Mouse (Mus musculus) erythroblast, embryonic 14.5 days (primary cell): ENCODE results near the gene 2310034G01Rik. TPM values are rescaled to one million over a fixed set of nuclear protein-coding genes. Genes with fewer than 3 reads are reported as not detected.

Experiments
- H3K27me3 ChIP-seq: 2 replicates; pipeline ENCODE4 v1.6.1; 2012; ENCODE audit warnings: inconsistent platforms; ENCODE audit not compliant: control insufficient read depth
- H3K36me3 ChIP-seq: 2 replicates; pipeline ENCODE4 v1.6.1; 2012; ENCODE audit warnings: mild to moderate bottlenecking, inconsistent platforms; ENCODE audit not compliant: control insufficient read depth
- H3K4me1 ChIP-seq: 2 replicates; pipeline ENCODE4 v1.6.1; 2012; ENCODE audit warnings: inconsistent platforms; ENCODE audit not compliant: control insufficient read depth
- H3K4me3 ChIP-seq: replicated peaks from 2 replicates; pipeline ENCODE3; 2012; ENCODE audit warnings: moderate library complexity, mild to moderate bottlenecking, inconsistent platforms
- H3K9me3 ChIP-seq: 2 replicates; pipeline ENCODE4 v1.6.1; 2012; ENCODE audit warnings: low read length, inconsistent platforms, mixed read lengths; ENCODE audit not compliant: control insufficient read depth
- GATA1 ChIP-seq: IDR thresholded peaks from 2 replicates; pipeline ENCODE4 v1.6.1; 2012; ENCODE audit warnings: low read length, inconsistent platforms, mixed read lengths
- TAL1 ChIP-seq: IDR thresholded peaks from 3 replicates; pipeline ENCODE4 v1.6.1; 2012; ENCODE audit warnings: low read length, inconsistent platforms, mixed read lengths
- polyA plus RNA-seq: library from polyadenylated mRNA; stranded (reverse); fragments of >175 nt; gene quantifications from 2 replicates; pipeline ENCODE4 v1.2.3, GENCODE M21; 2012

Gene 2310034G01Rik
- polyA plus RNA-seq, 1 experiment = not detected

GRCm38 (mm10) chr19:46313116-46313515 is 37.0 kb downstream of the 2310034G01Rik start:
- Histone ChIP-seq H3K36me3 (peaks cover 57% of the 10 kb centered on the region), H3K27me3 (peaks cover 30% of the 10 kb centered on the region), H3K4me1 (peaks cover 97% of the 10 kb centered on the region), H3K9me3 (peaks cover 6% of the 10 kb centered on the region), H3K4me3 (peak overlapping the region; percentile 64)
- TF ChIP-seq GATA1 = no peak
- TF ChIP-seq TAL1 = no peak

- peaks cover 25% of the 10 kb centered on the region for H3K27me3 ChIP-seq
- peak overlapping the region; percentile 14 for H3K4me3 ChIP-seq
- TF ChIP-seq TAL1 (no peak), GATA1 (no peak)
- H3K36me3 ChIP-seq = peaks cover 62% of the 10 kb centered on the region
- H3K4me1 ChIP-seq = peaks cover 94% of the 10 kb centered on the region
- peaks cover 4% of the 10 kb centered on the region; the same call in 1 of the 2 replicates for H3K9me3 ChIP-seq
Measured at GRCm38 (mm10) chr19:46312566-46312965, 37.5 kb downstream of the 2310034G01Rik start.

- H3K4me3 ChIP-seq = no peak overlapping the region
- H3K4me1 ChIP-seq = peaks cover 92% of the 10 kb centered on the region
- no peaks in the 10 kb centered on the region for H3K9me3 ChIP-seq
- peaks cover 72% of the 10 kb centered on the region for H3K36me3 ChIP-seq
- no peak for TF ChIP-seq GATA1
- TF ChIP-seq TAL1 = no peak
- H3K27me3 ChIP-seq = peaks cover 12% of the 10 kb centered on the region
Measured at GRCm38 (mm10) chr19:46311341-46311740, 38.8 kb downstream of the 2310034G01Rik start.

- no peak for TF ChIP-seq TAL1
- H3K36me3 ChIP-seq = peaks cover 72% of the 10 kb centered on the region
- H3K27me3 ChIP-seq = peaks cover 6% of the 10 kb centered on the region; the same call in 1 of the 2 replicates
- no peaks in the 10 kb centered on the region for H3K9me3 ChIP-seq
- H3K4me3 ChIP-seq = no peak overlapping the region
- H3K4me1 ChIP-seq = peaks cover 91% of the 10 kb centered on the region
Measured at GRCm38 (mm10) chr19:46310312-46310865, 39.7 kb downstream of the 2310034G01Rik start.

- TF ChIP-seq GATA1 (no peak), TAL1 (no peak)
- Histone ChIP-seq H3K27me3 (peaks cover 4% of the 10 kb centered on the region; the same call in 1 of the 2 replicates), H3K9me3 (no peaks in the 10 kb centered on the region), H3K4me3 (no peak overlapping the region), H3K36me3 (peaks cover 72% of the 10 kb centered on the region), H3K4me1 (peaks cover 91% of the 10 kb centered on the region)
Measured at GRCm38 (mm10) chr19:46309651-46310305, 40.3 kb downstream of the 2310034G01Rik start.

GRCm38 (mm10) chr19:46308706-46309435 is 41.2 kb downstream of the 2310034G01Rik start:
- TF ChIP-seq GATA1 (no peak), TAL1 (no peak)
- Histone ChIP-seq H3K36me3 (peaks cover 72% of the 10 kb centered on the region), H3K27me3 (no peaks in the 10 kb centered on the region; the same call in 1 of the 2 replicates)

GRCm38 (mm10) chr19:46308303-46308702 is 41.8 kb downstream of the 2310034G01Rik start:
- no peak overlapping the region for H3K4me3 ChIP-seq

More at GRCm38 (mm10) chr19:46308706-46309435, 41.2 kb downstream of the 2310034G01Rik start:
- no peaks in the 10 kb centered on the region for H3K9me3 ChIP-seq
- peaks cover 91% of the 10 kb centered on the region for H3K4me1 ChIP-seq
- H3K4me3 ChIP-seq = peak overlapping the region; percentile 61

GRCm38 (mm10) chr19:46307781-46308180 is 42.3 kb downstream of the 2310034G01Rik start:
- Histone ChIP-seq H3K4me1 (peaks cover 85% of the 10 kb centered on the region), H3K36me3 (peaks cover 62% of the 10 kb centered on the region), H3K27me3 (no peaks in the 10 kb centered on the region), H3K4me3 (no peak overlapping the region), H3K9me3 (no peaks in the 10 kb centered on the region)
- no peak for TF ChIP-seq GATA1
- TF ChIP-seq TAL1 = no peak

More at GRCm38 (mm10) chr19:46308303-46308702, 41.8 kb downstream of the 2310034G01Rik start:
- Histone ChIP-seq H3K4me1 (peaks cover 91% of the 10 kb centered on the region), H3K36me3 (peaks cover 67% of the 10 kb centered on the region), H3K27me3 (no peaks in the 10 kb centered on the region), H3K9me3 (no peaks in the 10 kb centered on the region)
- no peak for TF ChIP-seq GATA1
- TF ChIP-seq TAL1 = no peak

GRCm38 (mm10) chr19:46306751-46307289 is 43.3 kb downstream of the 2310034G01Rik start:
- H3K27me3 ChIP-seq = peaks cover 4% of the 10 kb centered on the region; the same call in 1 of the 2 replicates
- H3K9me3 ChIP-seq = no peaks in the 10 kb centered on the region
- no peak for TF ChIP-seq TAL1
- TF ChIP-seq GATA1 = no peak
- peaks cover 52% of the 10 kb centered on the region for H3K36me3 ChIP-seq
- H3K4me1 ChIP-seq = peaks cover 77% of the 10 kb centered on the region
- peak overlapping the region; percentile 93 for H3K4me3 ChIP-seq
